ENCODE assay signal across 8 mouse cellular contexts in genomic region chr2:166636867-166637672, GRCm38 (mm10).
DNase-seq lines count a peak whose midpoint lies in the region; ATAC-seq and TF ChIP-seq lines count a peak whose summit lies in the region.

No protein-coding gene starts in this region.

- ATAC-seq in hindbrain, embryonic 16.5 days, result peak; percentile 77
- no peak for ATAC-seq in megakaryocyte-erythroid progenitor cell, adult 5-6 weeks (replicated peaks; ENCODE audit: low FRiP score, low TSS enrichment, poor library complexity, severe bottlenecking)

- 0 out of 2 replicates have a peak overlapping the region, but pooled peaks have one; percentile 13 for H3K27ac ChIP-seq in hindbrain, embryonic 16.5 days (ENCODE audit: low read depth, low read length)

- H3K4me3 ChIP-seq in hindbrain, embryonic 16.5 days (ENCODE audit: low read length), result no peak overlapping the region

- peaks cover 9% of the 10 kb centered on the region for H3K36me3 ChIP-seq in hindbrain, embryonic 16.5 days (ENCODE audit: control insufficient read depth, insufficient read depth, low read length)

- no peak overlapping the region; the same call in 1 of the 2 replicates for H3K9ac ChIP-seq in hindbrain, embryonic 16.5 days (ENCODE audit: low read depth, low read length)

- H3K4me2 ChIP-seq in hindbrain, embryonic 16.5 days (ENCODE audit: low read length), result no peak overlapping the region

- WGBS in hindbrain, embryonic 16.5 days, result 27% methylated on average over 17 of the region's 17 CpGs

- H3K4me1 ChIP-seq in hindbrain, embryonic 16.5 days (ENCODE audit: control insufficient read depth, insufficient read depth, low read depth, low read length), result peaks cover 5% of the 10 kb centered on the region

- no peak for TF ChIP-seq CTCF in brain, embryonic 14.5 days (IDR thresholded peaks at IDR 0.05; ENCODE audit: borderline replicate concordance, extremely low read depth, insufficient read depth, insufficient read length)

- no peak for TF ChIP-seq POLR2A in brain, embryonic 14.5 days (IDR thresholded peaks at IDR 0.05; ENCODE audit: borderline replicate concordance, extremely low read depth, insufficient read depth, insufficient read length, poor library complexity, severe bottlenecking)

- DNase-seq in brain, embryonic 14.5 days (ENCODE audit: low read depth), result peak; percentile 88
- DNase-seq in cerebellum, postnatal 25 days, result peak; percentile 69 to 78
- DNase-seq in left cerebral cortex, postnatal 25 days (ENCODE audit: low spot score in 2 of 2), result peak; percentile 66 to 86
- peak; percentile 79 for DNase-seq in thymus, postnatal 14 days
- DNase-seq in urinary bladder, postnatal 14 days (ENCODE audit: low spot score), result no peak
- no peak for DNase-seq in urinary bladder, adult 2 months (ENCODE audit: low spot score)

- no peaks in the 10 kb centered on the region for H3K9me3 ChIP-seq in hindbrain, embryonic 16.5 days (ENCODE audit: control insufficient read depth, low read length)

- intact Hi-C loops in left cerebral cortex, postnatal 25 days (cut with DNase I), result loop anchor here (2.0 kb wide), 1 partner anchor 76 kb away; the partner anchor contains the start of gene Prex1

- no peaks in the 10 kb centered on the region for H3K27me3 ChIP-seq in hindbrain, embryonic 16.5 days (replicated peaks; ENCODE audit: control insufficient read depth, insufficient read depth, low read length)

Comparison
In these comparisons a context has a peak if more than half of its experiments do, and no peak if none do; other contexts are left out.
1. DNase-seq: peak in brain, embryonic 14.5 days (single experiment), cerebellum, postnatal 25 days (2 of 2), left cerebral cortex, postnatal 25 days (2 of 2) and thymus, postnatal 14 days (single experiment); none in urinary bladder, postnatal 14 days (single experiment) and urinary bladder, adult 2 months (single experiment).